Comparison of ENCODE assay signal across 12 mouse cellular contexts in genomic region chr7:49159646-49160555, GRCm38 (mm10).
DNase-seq lines count a peak whose midpoint lies in the region; ATAC-seq lines count a peak whose summit lies in the region.
"Had no signal": no experiment of that assay in that cellular context is flagged by ENCODE, and none has a peak within 500 bp of the region (broad histone marks: within the 10 kb centered on the region; RNA-seq: fewer than 3 reads in every experiment).

No protein-coding gene starts in this region.

- 88% methylated on average over 18 of the region's 18 CpGs for WGBS in midbrain, embryonic 12.5 days
- 88% methylated on average over 18 of the region's 18 CpGs for WGBS in midbrain, embryonic 11.5 days
- 73% methylated on average over 18 of the region's 18 CpGs for whole genome bisulfite sequencing in heart, embryonic 14.5 days

- no peak overlapping the region for H3K4me2 ChIP-seq in midbrain, embryonic 12.5 days (replicated peaks)
- H3K4me2 ChIP-seq in midbrain, embryonic 11.5 days, result no peak overlapping the region
- no peak overlapping the region; the same call in 1 of the 2 replicates for H3K4me2 ChIP-seq in heart, embryonic 14.5 days (ENCODE audit: low read length)
- H3K4me2 ChIP-seq: limb, embryonic 13.5 days had no signal

- H3K4me1 ChIP-seq in midbrain, embryonic 12.5 days, result peaks cover 49% of the 10 kb centered on the region
- peaks cover 5% of the 10 kb centered on the region; the same call in 1 of the 2 replicates for H3K4me1 ChIP-seq in midbrain, embryonic 11.5 days (ENCODE audit: control insufficient read depth, insufficient read depth, low read length)
- H3K4me1 ChIP-seq in heart, embryonic 14.5 days (ENCODE audit: control insufficient read depth in 2 of 2, insufficient read depth in 2 of 2, low read length in 2 of 2), result peaks cover 37 to 56% of the 10 kb centered on the region in 2 experiments

- H3K27ac ChIP-seq in midbrain, embryonic 12.5 days (replicated peaks), result 0 out of 2 replicates have a peak overlapping the region, but pooled peaks have one; percentile 25
- H3K27ac ChIP-seq in midbrain, embryonic 11.5 days (ENCODE audit: low read depth, low read length), result no peak overlapping the region
- peak overlapping the region; percentile 84 to 91 for H3K27ac ChIP-seq in heart, embryonic 14.5 days (replicated peaks in 1 of 2; ENCODE audit: control insufficient read depth in 1 of 2, insufficient read depth in 1 of 2, low read depth in 2 of 2, low read length in 2 of 2)
- H3K27ac ChIP-seq: embryonic facial prominence, embryonic 10.5 days; limb, embryonic 13.5 days had no signal

- no peak for ATAC-seq in midbrain, embryonic 12.5 days (ENCODE audit: low FRiP score, low read depth)
- ATAC-seq in midbrain, embryonic 11.5 days (ENCODE audit: low FRiP score), result no peak
- 0 out of 2 replicates have a peak, but pooled peaks have one; percentile 9 for ATAC-seq in heart, embryonic 14.5 days (ENCODE audit: insufficient number of reproducible peaks, insufficient read depth, low FRiP score, low read depth)
- ATAC-seq in monocyte, adult 5-6 weeks (replicated peaks; ENCODE audit: insufficient number of reproducible peaks, low FRiP score, low TSS enrichment, poor library complexity, severe bottlenecking), result no peak
- ATAC-seq in CD4-positive, CD25-positive, alpha-beta regulatory T cell, adult 4 months, result no peak
- ATAC-seq: liver, postnatal 0 days had no signal

- H3K36me3 ChIP-seq in midbrain, embryonic 12.5 days, result peaks cover 4% of the 10 kb centered on the region; the same call in 1 of the 2 replicates
- H3K36me3 ChIP-seq in midbrain, embryonic 11.5 days (ENCODE audit: control insufficient read depth, insufficient read depth, low read length), result no peaks in the 10 kb centered on the region
- no peaks in the 10 kb centered on the region for H3K36me3 ChIP-seq in heart, embryonic 14.5 days (ENCODE audit: control insufficient read depth, insufficient read depth, low read length)
- H3K36me3 ChIP-seq: embryonic facial prominence, embryonic 10.5 days; limb, embryonic 13.5 days had no signal

- H3K9me3 ChIP-seq in midbrain, embryonic 12.5 days, result peaks cover 5% of the 10 kb centered on the region; the same call in 1 of the 2 replicates
- no peaks in the 10 kb centered on the region for H3K9me3 ChIP-seq in midbrain, embryonic 11.5 days (ENCODE audit: control insufficient read depth, low read length)
- peaks cover 4% of the 10 kb centered on the region for H3K9me3 ChIP-seq in heart, embryonic 14.5 days (ENCODE audit: control insufficient read depth, low read length)
- H3K9me3 ChIP-seq: limb, embryonic 13.5 days had no signal

- H3K4me3 ChIP-seq in midbrain, embryonic 12.5 days, result no peak overlapping the region
- no peak overlapping the region for H3K4me3 ChIP-seq in midbrain, embryonic 11.5 days (ENCODE audit: low read depth, low read length)
- no peak overlapping the region for H3K4me3 ChIP-seq in heart, embryonic 14.5 days (ENCODE audit: control insufficient read depth in 1 of 2, insufficient read depth in 1 of 2, low read depth in 1 of 2, low read length in 2 of 2)
- H3K4me3 ChIP-seq: embryonic facial prominence, embryonic 10.5 days; limb, embryonic 13.5 days had no signal

- intact Hi-C loops in heart, postnatal 25 days (cut with DNase I), result no loop called here

- DNase-seq in heart, adult 18-20 months, result peak; percentile 39 to 45
- DNase-seq in heart, postnatal 25 days (ENCODE audit: low spot score), result no peak
- no peak for DNase-seq in midbrain, embryonic 11.5 days (ENCODE audit: low spot score, missing footprints)
- no peak for DNase-seq in urinary bladder, postnatal 4 days (ENCODE audit: low spot score in 2 of 2)
- DNase-seq: liver, postnatal 0 days; right cerebral cortex, adult 18-20 months had no signal

- H3K27me3 ChIP-seq in midbrain, embryonic 12.5 days, result no peaks in the 10 kb centered on the region
- H3K27me3 ChIP-seq in midbrain, embryonic 11.5 days (ENCODE audit: control insufficient read depth, insufficient read depth, low read length), result no peaks in the 10 kb centered on the region
- no peaks in the 10 kb centered on the region for H3K27me3 ChIP-seq in heart, embryonic 14.5 days (ENCODE audit: control insufficient read depth, insufficient read depth, low read length)
- H3K27me3 ChIP-seq: limb, embryonic 13.5 days had no signal

- H3K9ac ChIP-seq in midbrain, embryonic 12.5 days (replicated peaks), result no peak overlapping the region
- H3K9ac ChIP-seq in midbrain, embryonic 11.5 days (ENCODE audit: low read length), result no peak overlapping the region
- 0 out of 2 replicates have a peak overlapping the region, but pooled peaks have one; percentile 3 for H3K9ac ChIP-seq in heart, embryonic 14.5 days (ENCODE audit: low read length)
- H3K9ac ChIP-seq: limb, embryonic 13.5 days; liver, postnatal 0 days had no signal

Comparison
In these comparisons a context has a peak if more than half of its experiments do, and no peak if none do; other contexts are left out.
1. DNase-seq: peak in heart, adult 18-20 months (2 of 2); none in heart, postnatal 25 days (single experiment), midbrain, embryonic 11.5 days (single experiment) and urinary bladder, postnatal 4 days (0 of 2).